Mouse (Mus musculus) R1 (cell line): ENCODE results near the gene Txndc9.

Source experiments
- DNase-seq: peaks from one replicate; pipeline ENCODE4 v3.0.0-alpha.2; 2018; ENCODE audit warnings: low read depth, low spot score

The Txndc9 gene

GRCm38 (mm10) chr1:37971520-37971919, 26.2 kb downstream of the Txndc9 start:
- no peak for DNase-seq

GRCm38 (mm10) chr1:37968746-37969145, 28.9 kb downstream of the Txndc9 start:
- DNase-seq: no peak

GRCm38 (mm10) chr1:37965571-37965970, 32.1 kb downstream of the Txndc9 start:
- DNase-seq: peak; percentile 50

GRCm38 (mm10) chr1:37959486-37959885, 38.2 kb downstream of the Txndc9 start:
- DNase-seq: peak; percentile 47

GRCm38 (mm10) chr1:37958516-37958915, 39.2 kb downstream of the Txndc9 start:
- no peak for DNase-seq

- DNase-seq: no peak
Measured at GRCm38 (mm10) chr1:37957659-37958058, 40.0 kb downstream of the Txndc9 start, which contains the start of gene Lyg1. Lyg1 (minus strand) TSS chr1:37957759.

GRCm38 (mm10) chr1:37956690-37957431, 40.8 kb downstream of the Txndc9 start:
- peak; percentile 31 for DNase-seq

- no peak for DNase-seq
Measured at GRCm38 (mm10) chr1:37955251-37955650, 42.4 kb downstream of the Txndc9 start.

- no peak for DNase-seq
Measured at GRCm38 (mm10) chr1:37954786-37955185, 42.9 kb downstream of the Txndc9 start.

- peak; percentile 59 for DNase-seq
Measured at GRCm38 (mm10) chr1:37948906-37949305, 48.8 kb downstream of the Txndc9 start.
